Mouse (Mus musculus) brown adipose tissue, adult 24 weeks (tissue): ENCODE results near the gene Kidins220. TPM values are rescaled to one million over a fixed set of nuclear protein-coding genes. Genes with fewer than 3 reads are reported as not detected.

ENCODE experiments used
- H3K27ac ChIP-seq: fragments of 200-500 bp; replicated peaks from 2 replicates; pipeline ENCODE4 v1.5.1; 2012; ENCODE audit warnings: low read depth, mild to moderate bottlenecking, low read length
- H3K4me1 ChIP-seq: fragments of 200-500 bp; 2 replicates; pipeline ENCODE4 v1.6.1; 2012; ENCODE audit warnings: low read length, mixed read lengths; ENCODE audit not compliant: control insufficient read depth, insufficient read depth, insufficient read length
- H3K4me3 ChIP-seq: fragments of 200-500 bp; 2 replicates; pipeline ENCODE4 v1.5.1; 2012; ENCODE audit warnings: low read depth, mild to moderate bottlenecking, low read length, moderate library complexity; ENCODE audit not compliant: insufficient read depth
- polyA plus RNA-seq: library from polyadenylated mRNA; stranded (reverse); fragments of >200 nt; gene quantifications from 2 replicates; pipeline ENCODE4 v1.2.4, GENCODE M21; 2012; ENCODE audit not compliant: missing spikeins, insufficient read depth, insufficient read length

Kidins220 gene
- polyA plus RNA-seq, 1 experiment = 30.6 TPM

- no peak overlapping the region for H3K27ac ChIP-seq
- no peak overlapping the region for H3K4me3 ChIP-seq
- no peaks in the 10 kb centered on the region for H3K4me1 ChIP-seq
Observed at GRCm38 (mm10) chr12:25033662-25034337, 59.1 kb downstream of the Kidins220 start.

GRCm38 (mm10) chr12:25034338-25034953, 59.7 kb downstream of the Kidins220 start:
- H3K4me3 ChIP-seq = no peak overlapping the region
- no peak overlapping the region for H3K27ac ChIP-seq
- H3K4me1 ChIP-seq = no peaks in the 10 kb centered on the region

GRCm38 (mm10) chr12:25036024-25036423, 61.3 kb downstream of the Kidins220 start:
- H3K4me3 ChIP-seq = no peak overlapping the region
- H3K27ac ChIP-seq = no peak overlapping the region
- no peaks in the 10 kb centered on the region for H3K4me1 ChIP-seq

- Histone ChIP-seq H3K4me3 (no peak overlapping the region), H3K4me1 (no peaks in the 10 kb centered on the region), H3K27ac (no peak overlapping the region)
Observed at GRCm38 (mm10) chr12:25037222-25037621, 62.5 kb downstream of the Kidins220 start.

- no peak overlapping the region for H3K27ac ChIP-seq
- H3K4me1 ChIP-seq = no peaks in the 10 kb centered on the region
- no peak overlapping the region for H3K4me3 ChIP-seq
Observed at GRCm38 (mm10) chr12:25037681-25038472, 63.2 kb downstream of the Kidins220 start.

GRCm38 (mm10) chr12:25044056-25044455, 69.3 kb downstream of the Kidins220 start:
- H3K27ac ChIP-seq = no peak overlapping the region
- no peak overlapping the region for H3K4me3 ChIP-seq
- H3K4me1 ChIP-seq = no peaks in the 10 kb centered on the region

- Histone ChIP-seq H3K4me3 (no peak overlapping the region), H3K4me1 (no peaks in the 10 kb centered on the region), H3K27ac (no peak overlapping the region)
Observed at GRCm38 (mm10) chr12:25044579-25044978, 69.9 kb downstream of the Kidins220 start.

GRCm38 (mm10) chr12:25049253-25049652, 74.5 kb downstream of the Kidins220 start:
- H3K27ac ChIP-seq = no peak overlapping the region
- no peak overlapping the region for H3K4me3 ChIP-seq
- no peaks in the 10 kb centered on the region for H3K4me1 ChIP-seq

GRCm38 (mm10) chr12:25054511-25054910, 79.8 kb downstream of the Kidins220 start:
- H3K27ac ChIP-seq = no peak overlapping the region
- H3K4me3 ChIP-seq = no peak overlapping the region
- H3K4me1 ChIP-seq = no peaks in the 10 kb centered on the region

- H3K4me3 ChIP-seq = no peak overlapping the region
- no peaks in the 10 kb centered on the region for H3K4me1 ChIP-seq
- H3K27ac ChIP-seq = 0 out of 2 replicates have a peak overlapping the region, but pooled peaks have one; percentile 9
Observed at GRCm38 (mm10) chr12:25054963-25055362, 80.2 kb downstream of the Kidins220 start.

- Histone ChIP-seq H3K27ac (0 out of 2 replicates have a peak overlapping the region, but pooled peaks have one; percentile 6), H3K4me3 (no peak overlapping the region), H3K4me1 (no peaks in the 10 kb centered on the region)
Observed at GRCm38 (mm10) chr12:25059487-25060200, 84.9 kb downstream of the Kidins220 start.

GRCm38 (mm10) chr12:25060901-25061300, 86.2 kb downstream of the Kidins220 start:
- no peak overlapping the region for H3K27ac ChIP-seq
- H3K4me1 ChIP-seq = no peaks in the 10 kb centered on the region
- no peak overlapping the region for H3K4me3 ChIP-seq

GRCm38 (mm10) chr12:25062264-25062663, 87.5 kb downstream of the Kidins220 start:
- no peak overlapping the region for H3K27ac ChIP-seq
- H3K4me1 ChIP-seq = peaks cover 5% of the 10 kb centered on the region; the same call in 1 of the 2 replicates
- H3K4me3 ChIP-seq = no peak overlapping the region

GRCm38 (mm10) chr12:25073374-25073773, 98.6 kb downstream of the Kidins220 start:
- Histone ChIP-seq H3K4me1 (no peaks in the 10 kb centered on the region), H3K27ac (no peak overlapping the region), H3K4me3 (no peak overlapping the region)

- Histone ChIP-seq H3K4me3 (no peak overlapping the region), H3K4me1 (no peaks in the 10 kb centered on the region), H3K27ac (no peak overlapping the region)
Observed at GRCm38 (mm10) chr12:25074344-25074743, 99.6 kb downstream of the Kidins220 start.
